Mouse (Mus musculus): ENCODE results near the gene Osbpl10.
"Not testable (repeated sequence)": the region's sequence is repeated elsewhere in the genome, so short reads cannot be mapped to it uniquely, and the experiment has no call there.

Gene Osbpl10

DNA sequence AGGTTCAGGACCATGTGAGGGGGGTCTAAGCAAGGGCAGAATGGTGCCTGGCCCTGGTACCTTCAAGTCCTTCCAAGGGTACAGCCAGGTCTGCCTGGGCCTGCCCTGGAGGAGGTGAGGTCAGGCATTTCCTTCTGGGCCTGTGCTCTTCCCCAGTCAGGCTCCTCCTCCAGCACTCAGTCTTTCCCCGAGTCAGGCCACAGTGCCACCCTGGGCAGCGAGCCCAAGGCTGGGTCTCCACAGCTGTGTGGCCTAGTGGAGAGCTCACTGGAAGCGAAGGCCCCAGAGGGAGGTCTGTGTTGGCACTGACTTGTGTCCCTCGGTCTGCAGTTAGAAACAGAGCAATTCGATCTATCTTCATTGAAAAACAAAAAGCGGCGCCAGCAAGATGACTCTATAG lies 242.1 kb downstream of the Osbpl10 start:
- DNase-seq (ENCODE audit: low read depth): no peak

DNA sequence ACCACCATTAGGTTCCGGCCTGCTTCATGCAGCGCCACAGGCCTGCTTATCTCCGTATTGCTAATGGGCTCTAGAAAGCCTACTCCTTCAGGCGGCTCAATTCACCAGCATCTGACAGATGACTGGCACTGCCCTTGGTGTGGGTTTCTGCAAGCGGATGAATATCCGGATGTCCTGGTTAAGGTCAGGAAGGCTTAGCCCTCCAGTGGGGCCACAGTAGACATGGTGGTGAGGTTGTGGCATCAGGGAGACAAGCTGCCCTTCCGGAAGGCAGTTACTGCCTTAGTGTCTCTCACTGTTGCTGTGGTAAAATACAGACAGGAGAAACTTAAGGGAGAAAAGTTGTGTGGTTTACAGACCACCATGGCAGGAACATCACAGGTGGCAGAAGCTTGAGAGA lies 242.9 kb downstream of the Osbpl10 start:
- no peak for DNase-seq (ENCODE audit: low read depth)

DNA sequence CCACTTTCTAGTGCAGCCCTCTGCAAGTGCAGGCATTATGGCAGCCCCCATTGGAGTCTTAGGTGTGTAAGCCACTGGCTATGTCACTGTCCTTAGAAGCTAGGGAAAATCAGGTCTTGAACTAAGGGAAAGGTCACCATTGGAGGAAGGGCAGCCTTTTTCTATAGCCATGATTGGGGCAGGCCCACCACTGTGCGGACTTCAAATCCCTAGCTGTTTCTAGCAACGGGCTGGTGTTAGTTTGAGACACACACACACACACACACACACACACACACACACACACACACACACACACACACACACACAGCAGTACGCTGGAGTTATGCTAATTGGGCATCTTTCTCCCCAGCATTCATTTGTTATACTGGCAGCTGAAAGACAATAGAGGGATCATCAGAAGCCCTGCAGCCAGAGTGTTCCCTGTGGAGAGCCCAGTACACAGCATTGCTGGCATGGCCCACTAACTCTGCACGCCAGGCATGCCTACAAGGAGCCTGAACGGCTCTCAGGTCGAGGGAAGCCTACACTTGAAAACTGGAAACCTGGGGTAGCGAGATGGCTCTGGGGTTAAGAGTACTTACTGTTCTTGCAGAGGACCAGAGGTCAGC lies 246.5 kb downstream of the Osbpl10 start:
- no peak for DNase-seq (ENCODE audit: low read depth)

DNA sequence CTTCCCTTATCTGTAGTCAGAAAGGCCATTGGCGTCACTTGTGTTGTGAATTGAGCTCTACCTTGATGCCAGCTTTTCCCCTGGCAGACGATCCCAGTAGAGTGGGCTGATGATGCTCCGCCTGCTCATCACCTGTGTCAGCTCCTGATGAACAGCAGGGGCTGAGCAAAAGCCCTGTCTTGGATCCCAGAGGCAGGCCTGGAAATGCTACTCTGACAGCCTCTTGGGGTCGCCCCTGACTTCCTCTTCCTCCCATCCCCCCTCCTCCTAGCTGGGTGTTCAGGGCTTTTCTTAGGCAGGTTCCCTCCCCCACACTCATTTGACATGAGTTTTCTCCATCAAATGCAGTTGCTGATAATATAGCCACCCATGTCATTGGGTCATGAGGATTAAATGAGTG lies 250.8 kb downstream of the Osbpl10 start:
- no peak for DNase-seq (ENCODE audit: low read depth)

DNA sequence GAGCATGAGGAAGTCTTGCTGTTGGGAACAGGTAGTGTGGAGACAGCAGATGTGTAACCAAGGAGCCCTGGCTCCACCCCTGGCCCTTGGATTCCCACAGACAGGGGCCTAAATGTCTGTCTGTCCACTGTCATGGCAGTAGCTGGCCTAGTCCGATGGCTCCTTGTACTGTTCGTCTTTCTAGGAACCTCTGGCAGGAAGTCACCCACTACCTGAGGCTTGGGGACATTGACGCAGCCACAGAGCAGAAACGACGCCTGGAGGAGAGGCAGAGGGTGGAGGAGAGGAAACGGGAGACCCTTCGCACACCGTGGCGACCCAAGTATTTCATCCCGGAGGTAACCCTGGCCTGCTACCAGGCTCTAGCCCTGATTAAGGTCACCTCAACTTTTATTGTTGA lies 251.3 kb downstream of the Osbpl10 start:
- no peak for DNase-seq (ENCODE audit: low read depth)

DNA sequence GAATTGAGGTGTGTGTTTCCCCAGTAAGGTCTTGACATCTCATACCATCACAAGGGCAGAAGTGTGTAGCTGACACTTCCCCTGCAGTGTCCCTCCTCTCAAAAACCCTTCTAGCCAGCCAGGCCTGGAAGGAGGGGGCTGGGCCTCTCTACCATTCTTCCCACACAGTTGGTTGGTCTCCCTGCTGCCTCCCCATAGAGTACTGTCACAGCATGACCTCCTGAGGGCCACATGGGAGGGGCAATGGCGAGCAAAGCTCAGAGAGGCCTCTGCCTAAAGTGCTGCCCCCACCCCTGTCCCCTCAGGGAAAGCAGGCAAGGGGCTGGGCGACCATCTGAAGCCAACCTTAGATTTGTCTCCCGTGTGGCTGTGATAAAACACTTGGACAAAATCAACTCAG lies 251.8 kb downstream of the Osbpl10 start:
- DNase-seq (ENCODE audit: low read depth): no peak

DNA sequence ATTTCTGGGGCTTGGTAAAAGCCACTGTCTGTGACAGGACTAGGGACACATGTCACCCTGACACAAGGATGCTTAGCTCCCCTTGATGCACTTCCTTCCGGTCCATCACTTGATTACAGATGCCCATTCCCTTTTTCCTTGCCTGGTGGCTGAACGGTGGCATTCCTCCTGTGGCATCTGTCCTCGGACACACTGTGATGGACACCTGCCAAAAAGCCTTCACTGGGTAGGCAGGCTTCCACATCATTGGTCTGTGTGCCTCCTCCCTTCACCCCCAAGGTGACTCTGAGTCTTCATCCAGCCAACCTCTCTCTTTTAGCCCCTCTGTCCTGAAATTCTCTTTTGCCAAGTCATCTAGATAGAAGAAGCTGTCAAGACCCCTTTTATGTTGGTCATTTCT lies 253.1 kb downstream of the Osbpl10 start:
- no peak for DNase-seq (ENCODE audit: low read depth)

DNA sequence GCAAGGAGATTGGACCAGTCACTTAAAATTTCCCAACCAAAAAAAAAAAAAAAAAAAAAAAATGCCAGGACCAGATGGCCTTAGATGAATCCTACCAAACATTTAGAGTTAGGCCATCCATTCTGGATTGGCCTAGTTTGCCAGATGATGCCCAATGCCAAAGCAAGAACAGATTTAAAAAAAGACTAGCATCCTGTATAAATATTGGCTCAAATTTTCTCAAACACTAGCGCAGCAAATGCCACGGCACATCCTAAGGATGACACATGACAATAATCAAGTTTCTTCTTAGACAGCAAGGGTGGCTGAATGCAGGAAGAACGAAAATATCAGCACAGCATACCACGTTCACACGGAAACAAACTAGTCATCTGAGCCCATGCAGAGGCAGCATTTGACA lies 255.4 kb downstream of the Osbpl10 start:
- DNase-seq (ENCODE audit: low read depth): no peak

DNA sequence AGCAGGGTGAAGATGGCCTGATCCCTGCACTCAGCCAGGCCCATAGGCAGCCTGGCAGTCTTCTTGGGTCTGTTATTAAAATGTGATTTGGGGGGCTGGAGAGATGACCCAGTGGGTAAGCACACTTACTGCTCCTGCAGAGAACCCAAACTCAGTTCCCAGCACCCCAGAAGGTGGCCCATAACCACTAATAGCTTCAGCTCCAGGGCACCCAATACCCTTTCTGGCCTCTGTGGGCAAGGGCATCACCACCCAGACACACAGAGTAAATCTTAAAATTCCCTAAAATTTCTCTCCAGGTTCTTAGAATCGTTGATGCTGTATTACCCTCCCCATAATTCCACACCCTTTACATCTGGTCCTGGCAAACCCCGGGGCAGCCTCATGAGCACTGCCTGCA lies 256.2 kb downstream of the Osbpl10 start:
- DNase-seq (ENCODE audit: low read depth): no peak

DNA sequence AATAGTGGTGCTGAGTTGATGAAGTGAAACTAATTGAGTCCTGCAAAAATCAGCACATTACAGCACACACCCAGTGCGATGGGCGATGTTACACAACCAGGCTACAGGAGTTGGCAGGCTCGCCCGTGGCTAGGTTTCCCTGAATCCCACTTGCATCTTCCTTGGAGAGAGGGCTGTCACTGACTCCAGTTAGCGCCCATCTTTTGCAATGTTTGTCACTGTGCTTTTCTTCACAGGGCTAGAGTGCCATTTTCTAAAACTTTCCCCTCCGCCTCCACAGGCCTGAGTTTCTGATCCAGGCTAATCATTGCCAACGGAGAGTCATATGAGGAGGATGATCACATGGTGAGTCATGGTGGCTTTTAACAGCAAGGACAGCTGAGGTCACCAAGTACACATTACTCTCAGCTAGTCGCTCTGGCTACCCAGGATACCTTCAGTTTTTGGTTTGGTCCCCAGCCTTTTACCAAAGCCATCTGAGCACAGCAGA lies 258.0 kb downstream of the Osbpl10 start:
- no peak for DNase-seq (ENCODE audit: low read depth)

DNA sequence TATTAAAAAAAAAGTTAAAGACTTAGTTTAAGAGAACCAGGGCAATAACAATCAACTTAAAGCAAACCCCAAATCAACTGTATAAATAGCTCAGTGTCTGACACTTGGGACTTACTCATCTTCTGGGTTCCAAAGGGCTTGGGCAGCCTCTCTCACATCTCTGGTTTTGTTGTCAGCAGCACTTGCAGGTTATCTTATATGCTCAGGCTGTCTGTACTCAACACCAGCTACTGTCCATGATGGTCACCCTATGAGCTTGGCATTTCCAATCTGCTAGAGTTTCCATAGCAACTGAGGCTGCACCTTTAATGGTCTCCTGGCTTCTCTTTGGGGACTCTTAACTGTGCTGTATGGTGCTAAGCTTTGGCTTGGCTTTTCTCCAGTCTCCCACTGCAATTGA lies 259.6 kb downstream of the Osbpl10 start:
- no peak for DNase-seq (ENCODE audit: low read depth)

DNA sequence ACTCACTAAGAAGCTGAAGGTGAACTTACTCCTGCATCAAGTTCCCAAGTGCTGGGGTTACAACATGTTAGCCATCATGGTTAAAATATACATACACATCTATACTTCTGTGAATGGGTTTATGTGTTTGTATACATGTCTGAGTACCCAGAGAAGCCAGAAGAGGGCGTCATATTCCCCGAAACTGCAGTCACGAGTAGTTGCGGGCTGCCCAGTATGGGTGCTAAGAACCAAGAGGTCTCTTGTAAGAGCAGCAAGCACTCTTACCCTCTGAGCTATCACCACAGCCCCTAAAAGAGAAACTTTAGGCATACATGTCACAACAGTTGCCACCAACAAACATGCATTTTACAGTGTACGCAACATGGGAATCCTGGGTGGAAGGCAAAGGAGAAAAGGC lies 261.5 kb downstream of the Osbpl10 start:
- DNase-seq (ENCODE audit: low read depth): no peak

DNA sequence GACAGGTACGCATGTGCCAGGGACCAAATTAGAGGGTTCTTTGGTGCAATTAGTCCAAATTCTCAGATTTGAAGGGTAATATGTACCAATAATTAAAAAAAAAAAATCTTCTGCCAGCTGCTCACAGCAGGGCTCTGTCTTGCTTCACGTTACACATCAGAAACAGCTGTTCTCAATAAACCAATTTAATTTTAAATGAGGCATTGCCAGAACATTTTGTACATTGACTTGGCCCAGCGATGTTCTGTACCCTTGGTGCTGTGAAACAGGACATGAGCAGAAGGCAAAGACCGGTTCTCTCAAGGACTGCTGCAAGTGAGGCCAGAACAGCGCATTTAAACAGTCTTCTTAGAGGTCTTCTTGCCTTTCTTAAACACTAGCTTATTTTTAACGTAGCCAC lies 265.3 kb downstream of the Osbpl10 start:
- DNase-seq (ENCODE audit: low read depth): no peak

DNA sequence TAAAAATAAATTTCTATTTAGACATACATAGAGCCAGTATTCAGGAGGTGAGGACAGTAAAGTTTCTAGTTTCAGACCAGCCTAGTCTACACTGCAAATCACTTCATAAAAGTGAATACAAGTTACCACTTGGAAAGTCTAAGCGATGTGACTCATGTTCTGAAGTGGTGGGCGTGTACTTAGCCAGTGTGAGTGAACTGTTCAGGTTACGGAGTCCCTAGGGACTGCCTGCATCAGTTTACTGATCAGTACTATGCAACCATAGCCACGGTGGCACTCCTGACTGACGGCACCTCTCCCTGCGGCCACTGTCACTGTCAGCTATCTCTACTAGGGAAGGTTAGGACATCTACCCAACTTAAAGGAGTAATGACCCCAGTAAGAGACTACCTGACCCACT lies 266.7 kb downstream of the Osbpl10 start:
- DNase-seq (ENCODE audit: low read depth): no peak

DNA sequence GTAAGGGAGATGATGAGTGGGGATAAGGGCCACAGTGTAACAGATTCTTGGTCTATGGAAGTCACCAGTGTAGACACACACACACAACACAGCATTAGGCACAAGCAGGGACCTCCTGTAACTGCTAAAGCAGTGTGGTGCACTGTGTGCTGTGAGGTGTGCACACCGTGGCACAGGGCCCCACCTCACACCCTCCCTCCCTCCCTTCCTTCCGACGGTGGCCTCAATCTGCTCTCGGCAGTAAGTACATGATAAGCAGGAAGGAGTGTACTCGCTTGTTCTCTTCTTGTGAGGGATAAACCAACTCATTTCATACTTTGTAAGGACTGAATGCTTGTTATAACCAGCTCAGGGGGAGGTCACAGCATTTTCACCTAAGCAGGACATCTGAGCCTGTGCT lies 270.8 kb downstream of the Osbpl10 start:
- DNase-seq (ENCODE audit: low read depth): no peak

DNA sequence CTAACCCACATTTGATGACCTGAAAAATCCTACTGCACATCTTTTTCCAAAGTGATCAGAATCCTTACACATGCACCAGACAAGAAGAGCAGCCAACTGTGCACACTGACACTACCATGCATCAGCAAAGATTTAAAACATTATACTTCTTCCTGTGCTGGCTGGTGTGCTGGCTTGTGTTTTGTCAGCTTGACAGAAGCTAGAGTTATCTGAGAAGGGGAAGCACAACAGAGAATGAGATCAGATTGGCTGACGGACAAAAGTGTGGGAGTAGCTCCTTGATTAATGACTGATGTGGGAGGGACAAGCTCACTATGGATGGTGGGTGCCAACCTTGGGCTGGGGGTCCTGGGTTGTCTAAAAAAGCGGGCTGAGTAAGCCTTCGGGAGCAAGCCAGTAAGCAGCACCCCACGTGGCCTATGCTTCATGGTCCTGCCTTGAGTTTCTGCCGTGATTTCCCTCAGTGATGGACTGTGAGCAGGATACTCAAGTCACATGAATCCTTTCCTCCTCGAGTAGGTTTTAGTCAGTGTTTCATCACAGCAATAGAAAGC lies 279.4 kb downstream of the Osbpl10 start:
- no peak for DNase-seq (ENCODE audit: low read depth)

DNA sequence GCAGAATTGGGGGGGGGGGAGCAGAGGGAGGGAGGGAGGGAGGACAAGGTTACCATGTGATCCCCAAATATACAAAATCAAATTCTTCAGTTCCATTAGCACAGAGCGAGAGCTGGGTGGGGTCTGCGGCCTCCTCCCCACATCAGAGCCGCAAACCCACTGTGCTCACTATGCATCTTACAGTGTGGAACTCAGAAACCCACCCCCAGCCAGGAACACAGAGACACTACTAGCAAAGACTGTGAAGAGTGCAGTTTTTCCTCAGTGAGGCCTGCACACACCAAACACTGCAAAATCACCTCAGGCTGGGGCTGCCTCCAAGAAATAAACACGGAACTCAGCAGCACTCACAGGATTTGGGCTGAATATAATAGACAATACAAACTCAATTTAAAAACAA lies 281.5 kb downstream of the Osbpl10 start:
- no peak for DNase-seq (ENCODE audit: low read depth)

DNA sequence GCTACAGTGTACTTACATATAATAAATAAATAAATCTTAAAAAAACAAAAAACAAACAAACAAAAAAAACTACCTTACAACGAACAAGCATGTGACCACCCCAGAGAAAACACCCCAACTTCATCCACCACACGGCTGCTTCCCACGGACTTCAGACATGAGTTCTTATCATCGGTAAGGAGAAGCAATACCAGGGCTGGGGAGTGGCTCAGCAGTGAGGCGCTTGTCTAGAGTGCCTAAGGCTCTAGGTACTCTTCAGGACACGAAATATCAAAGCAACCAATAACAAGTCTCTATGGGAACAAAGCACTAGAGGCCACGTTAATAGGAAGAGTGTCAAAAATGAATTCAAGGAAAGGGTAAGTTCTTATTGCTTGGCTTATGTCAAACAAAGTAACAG lies 282.1 kb downstream of the Osbpl10 start:
- DNase-seq (ENCODE audit: low read depth): no peak

DNA sequence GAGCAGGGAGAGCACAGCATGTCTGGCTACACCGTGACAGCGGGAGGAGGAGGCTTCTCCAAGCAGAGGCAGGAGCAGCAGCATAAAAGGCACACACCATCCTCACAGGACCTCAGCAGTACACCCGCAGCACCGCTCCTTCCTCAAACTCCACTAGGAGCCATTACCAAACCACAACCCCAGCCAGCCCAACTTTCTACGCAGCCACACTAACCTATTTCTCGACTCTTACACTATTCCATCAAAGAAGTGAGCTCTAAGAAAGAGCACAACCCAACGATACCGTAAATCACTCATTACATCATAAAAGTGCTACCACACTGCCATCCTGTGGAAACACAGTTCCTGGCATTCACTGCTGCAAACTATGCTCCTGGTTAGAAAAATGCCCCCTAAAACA lies 283.1 kb downstream of the Osbpl10 start:
- DNase-seq (ENCODE audit: low read depth): peak; percentile 22

DNA sequence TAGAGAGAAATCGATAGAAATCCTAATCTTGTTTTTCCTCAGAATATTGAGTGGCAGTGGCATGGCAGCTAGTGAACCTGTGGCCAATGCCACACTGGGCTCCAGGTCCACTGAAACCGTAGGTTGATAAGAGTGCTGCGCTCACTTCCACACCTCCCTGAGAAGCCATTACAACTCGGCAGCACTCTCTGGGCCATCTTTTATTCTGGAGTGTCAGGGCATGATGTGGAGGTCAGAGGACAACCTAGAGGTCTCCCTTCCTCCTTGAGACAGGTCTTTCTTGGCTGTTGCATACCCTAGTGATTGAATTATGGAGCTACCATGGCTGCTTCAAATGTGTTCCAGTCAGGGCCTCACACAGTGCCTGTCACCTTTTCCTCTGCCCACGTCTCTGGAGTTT lies 283.5 kb downstream of the Osbpl10 start:
- DNase-seq (ENCODE audit: low read depth): no peak

DNA sequence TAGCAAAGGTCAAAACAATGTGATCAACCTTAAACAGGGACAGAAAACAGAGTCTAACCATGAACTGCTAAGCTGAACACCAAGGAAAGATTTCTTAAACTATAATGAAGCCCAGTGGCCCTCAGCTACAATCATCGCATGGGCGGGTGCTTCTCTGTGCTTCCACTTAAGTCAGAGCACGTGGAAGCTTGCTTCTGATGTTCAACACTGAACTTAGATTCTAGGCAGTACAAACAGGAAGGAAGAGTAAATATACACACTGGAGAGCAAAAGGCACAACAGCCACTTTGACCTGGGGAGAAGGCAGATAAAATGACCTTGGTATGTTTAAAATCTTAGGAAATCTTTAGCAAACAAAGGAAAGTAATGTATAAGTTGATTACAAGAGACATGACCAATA lies 293.2 kb downstream of the Osbpl10 start:
- no peak for DNase-seq (ENCODE audit: low read depth)

DNA sequence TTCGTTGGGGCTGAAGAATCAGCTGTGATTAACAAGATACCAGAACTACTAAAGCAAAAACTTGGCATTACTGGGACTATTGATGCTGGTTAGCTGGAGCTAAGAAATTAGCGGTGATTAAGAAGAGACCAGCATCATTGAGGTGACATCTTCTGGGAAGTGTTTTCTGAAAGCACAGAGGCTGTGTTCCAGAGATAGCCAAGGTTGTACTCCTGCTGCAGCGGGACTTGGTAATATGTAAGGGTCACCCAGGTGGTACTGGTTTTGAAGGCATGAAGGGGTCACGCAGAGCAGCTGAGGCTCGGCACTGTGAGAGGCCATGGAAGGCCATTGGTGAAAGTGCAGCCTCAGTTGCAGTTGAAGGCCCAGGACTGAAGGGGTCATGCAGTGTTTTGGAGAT lies 294.1 kb downstream of the Osbpl10 start:
- DNase-seq (ENCODE audit: low read depth): not testable (repeated sequence)

DNA sequence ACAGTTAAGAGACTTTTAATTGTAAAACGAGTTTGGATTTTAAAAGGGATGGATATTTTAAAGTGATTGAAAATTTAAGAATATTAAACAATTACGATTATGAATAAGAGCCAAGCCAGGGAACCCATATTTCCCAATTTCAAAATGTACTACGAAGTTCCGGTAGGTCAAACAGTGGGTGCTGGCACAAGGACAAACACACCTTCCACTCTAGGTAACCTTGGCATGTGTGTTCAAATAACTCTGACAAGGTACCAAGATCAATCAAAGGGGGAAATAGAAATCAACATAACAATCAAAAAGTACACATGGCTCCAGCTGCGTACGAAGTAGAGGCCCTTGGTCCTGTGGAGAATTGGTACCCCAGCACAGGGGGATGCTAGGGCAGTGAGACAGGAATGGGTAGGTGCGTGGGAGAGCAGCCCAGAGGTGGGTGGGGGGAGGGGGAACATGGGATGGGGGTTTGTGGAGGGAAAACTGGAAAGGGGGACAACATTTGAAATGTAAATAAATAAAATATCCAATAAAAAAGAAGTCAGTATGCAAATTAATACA lies 294.8 kb downstream of the Osbpl10 start:
- DNase-seq (ENCODE audit: low read depth): no peak

DNA sequence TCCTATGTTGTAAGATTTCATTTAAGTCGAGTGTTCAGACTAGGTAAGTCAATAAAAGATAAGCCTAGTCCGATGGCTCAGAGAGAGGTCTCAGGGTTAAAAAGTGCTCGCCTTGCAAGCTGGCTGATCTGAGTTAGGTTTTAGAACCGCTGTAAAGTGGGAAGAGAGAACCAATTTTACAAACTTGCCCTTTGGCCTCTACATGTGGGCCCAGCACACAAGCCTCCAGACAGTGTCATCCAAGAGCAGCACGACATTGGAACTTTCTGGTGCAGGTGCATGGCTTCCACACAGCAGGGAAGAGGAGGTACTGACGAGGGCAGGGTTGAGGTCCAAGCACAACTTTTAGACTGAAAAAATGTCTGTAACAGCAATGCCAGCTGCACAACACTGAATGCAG lies 296.4 kb downstream of the Osbpl10 start:
- no peak for DNase-seq (ENCODE audit: low read depth)

Measured in naive thymus-derived CD4-positive, alpha-beta T cell, adult 2 months (primary cell).